Mouse (Mus musculus) limb, embryonic 13.5 days (tissue): ENCODE data around the gene Ptpn6. TPM values are rescaled to one million over a fixed set of nuclear protein-coding genes. Genes with fewer than 3 reads are reported as not detected.

Source experiments
- ATAC-seq: fragments of 200-750 bp; cut with Nextera tagmentation; 2 replicates; pipeline ENCODE4 v1.8.0; 2017; ENCODE audit warnings: low read depth, moderate number of reproducible peaks, moderate TSS enrichment; ENCODE audit not compliant: low FRiP score
- H3K27ac ChIP-seq: fragments of 300-500 bp; sonication (generic); 2 replicates; pipeline ENCODE4 v1.5.1; 2015; ENCODE audit warnings: inconsistent platforms, mild to moderate bottlenecking, moderate library complexity
- H3K27me3 ChIP-seq: fragments of 300-500 bp; sonication (generic); 2 replicates; pipeline ENCODE4 v1.6.1; 2015; ENCODE audit warnings: mild to moderate bottlenecking, inconsistent platforms
- H3K36me3 ChIP-seq: fragments of 300-500 bp; sonication (generic); 2 replicates; pipeline ENCODE4 v1.6.1; 2015; ENCODE audit warnings: inconsistent platforms, mild to moderate bottlenecking, moderate library complexity
- H3K4me1 ChIP-seq: fragments of 300-500 bp; sonication (generic); 2 replicates; pipeline ENCODE4 v1.6.1; 2015; ENCODE audit warnings: inconsistent platforms
- H3K4me2 ChIP-seq: fragments of 300-500 bp; sonication (generic); replicated peaks from 2 replicates; pipeline ENCODE4 v1.6.1; 2015; ENCODE audit warnings: inconsistent platforms, mild to moderate bottlenecking, moderate library complexity
- H3K4me3 ChIP-seq: fragments of 300-500 bp; sonication (generic); 2 replicates; pipeline ENCODE4 v1.5.1; 2015; ENCODE audit warnings: moderate library complexity, mild to moderate bottlenecking, inconsistent platforms
- H3K9ac ChIP-seq: fragments of 300-500 bp; sonication (generic); 2 replicates; pipeline ENCODE4 v1.6.1; 2015; ENCODE audit warnings: mild to moderate bottlenecking, inconsistent platforms
- H3K9me3 ChIP-seq: fragments of 300-500 bp; sonication (generic); 2 replicates; pipeline ENCODE4 v1.6.1; 2016; ENCODE audit warnings: inconsistent platforms
- WGBS: fragments of 180-500 bp; shearing (Covaris S2); methylation state at CpG from one replicate; pipeline ENCODE4 v1.1.7; 2015; 5-methylcytosine and 5-hydroxymethylcytosine counted together
- polyA plus RNA-seq: library from polyadenylated mRNA; unstranded; fragments of >200 nt; fragmentation: Nextera tagmentation; extraction: Ambion mirVana; gene quantifications from 2 replicates; pipeline ENCODE4 v1.2.1, GENCODE M21; 2015

Ptpn6 gene
- polyA plus RNA-seq, 1 experiment from 2014 or later, result 9.0 TPM

- Histone ChIP-seq H3K36me3 (peaks cover 93% of the 10 kb centered on the region), H3K4me3 (no peak overlapping the region), H3K4me1 (no peaks in the 10 kb centered on the region), H3K27me3 (no peaks in the 10 kb centered on the region), H3K9me3 (no peaks in the 10 kb centered on the region), H3K4me2 (no peak overlapping the region), H3K9ac (no peak overlapping the region), H3K27ac (no peak overlapping the region)
- ATAC-seq, result peak; percentile 66; the same call in 1 of the 2 replicates
- 53% methylated on average over 3 of the region's 3 CpGs for WGBS
Observed at GRCm38 (mm10) chr6:124702784-124703103, 35.8 kb downstream of the Ptpn6 start.

DNA sequence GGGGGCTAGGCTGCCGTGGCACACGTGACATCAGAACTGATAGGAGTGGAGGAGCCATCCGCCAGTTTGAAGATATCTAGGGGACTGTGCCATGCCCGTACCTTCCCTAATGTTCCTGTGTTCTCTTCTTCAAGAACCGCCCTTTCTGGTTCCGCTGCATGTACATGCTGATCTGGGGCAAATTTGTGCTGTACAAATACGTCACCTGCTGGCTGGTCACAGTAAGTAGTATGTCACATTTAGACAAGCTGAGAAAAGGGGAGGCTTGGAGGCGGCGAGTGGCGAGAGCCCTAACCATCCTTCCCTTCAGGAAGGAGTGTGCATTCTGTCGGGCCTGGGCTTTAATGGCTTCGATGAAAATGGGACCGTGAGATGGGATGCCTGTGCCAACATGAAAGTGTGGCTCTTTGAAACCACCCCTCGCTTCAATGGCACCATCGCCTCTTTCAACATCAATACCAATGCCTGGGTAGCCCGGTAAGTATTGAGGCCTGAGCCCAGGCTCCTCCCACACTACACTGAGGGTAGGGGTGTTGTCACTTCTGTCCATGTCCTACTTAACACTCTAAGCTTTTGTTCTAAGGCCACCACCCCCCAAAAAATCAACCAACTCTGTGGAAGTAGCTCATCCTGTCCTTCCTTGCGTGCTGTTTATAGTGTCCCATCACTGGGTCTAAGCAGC lies 36.3 kb downstream of the Ptpn6 start:
- H3K27ac ChIP-seq, result no peak overlapping the region
- peaks cover 88% of the 10 kb centered on the region for H3K36me3 ChIP-seq
- no peak overlapping the region for H3K4me3 ChIP-seq
- no peak overlapping the region for H3K9ac ChIP-seq
- no peaks in the 10 kb centered on the region for H3K4me1 ChIP-seq
- H3K27me3 ChIP-seq, result no peaks in the 10 kb centered on the region
- no peaks in the 10 kb centered on the region for H3K9me3 ChIP-seq
- no peak for ATAC-seq
- no peak overlapping the region for H3K4me2 ChIP-seq
- 93% methylated on average over 17 of the region's 17 CpGs for WGBS

DNA sequence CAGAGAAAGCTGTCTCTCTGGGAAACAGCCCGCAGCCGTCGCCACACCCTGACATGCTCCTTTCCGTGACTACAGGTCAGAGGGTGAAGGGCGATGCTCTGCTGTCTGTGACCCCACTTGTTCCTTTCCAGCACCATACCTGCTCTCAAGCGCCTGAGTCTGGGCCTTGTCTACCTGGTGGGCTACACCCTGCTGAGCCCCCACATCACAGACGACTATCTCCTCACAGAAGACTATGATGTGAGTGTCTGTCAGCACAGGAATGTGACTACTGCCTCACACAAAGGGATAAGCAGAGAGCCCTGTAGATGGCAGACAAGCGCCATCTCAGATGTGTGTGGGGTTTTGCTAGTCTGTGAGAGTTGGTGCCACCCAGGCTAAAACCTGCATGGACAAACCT lies 37.2 kb downstream of the Ptpn6 start:
- no peak overlapping the region for H3K9ac ChIP-seq
- H3K4me2 ChIP-seq, result no peak overlapping the region
- H3K36me3 ChIP-seq, result peaks cover 80% of the 10 kb centered on the region
- no peaks in the 10 kb centered on the region for H3K27me3 ChIP-seq
- 82% methylated on average over 8 of the region's 8 CpGs for WGBS
- H3K4me3 ChIP-seq, result no peak overlapping the region
- no peaks in the 10 kb centered on the region for H3K9me3 ChIP-seq
- no peaks in the 10 kb centered on the region for H3K4me1 ChIP-seq
- no peak overlapping the region for H3K27ac ChIP-seq
- ATAC-seq, result no peak

GRCm38 (mm10) chr6:124699962-124700610 lies 38.4 kb downstream of the Ptpn6 start:
- peak; percentile 16; the same call in 1 of the 2 replicates for ATAC-seq
- Histone ChIP-seq H3K9me3 (no peaks in the 10 kb centered on the region), H3K9ac (0 out of 2 replicates have a peak overlapping the region, but pooled peaks have one; percentile 25), H3K36me3 (peaks cover 74% of the 10 kb centered on the region), H3K27me3 (no peaks in the 10 kb centered on the region), H3K27ac (no peak overlapping the region), H3K4me1 (no peaks in the 10 kb centered on the region), H3K4me2 (no peak overlapping the region), H3K4me3 (no peak overlapping the region)
- WGBS, result 85% methylated on average over 11 of the region's 11 CpGs

- peaks cover 4% of the 10 kb centered on the region; the same call in 1 of the 2 replicates for H3K4me1 ChIP-seq
- H3K36me3 ChIP-seq, result peaks cover 67% of the 10 kb centered on the region
- no peaks in the 10 kb centered on the region for H3K9me3 ChIP-seq
- H3K4me2 ChIP-seq, result no peak overlapping the region
- 80% methylated on average over 4 of the region's 4 CpGs for WGBS
- H3K4me3 ChIP-seq, result no peak overlapping the region
- no peak overlapping the region for H3K9ac ChIP-seq
- no peak for ATAC-seq
- H3K27me3 ChIP-seq, result no peaks in the 10 kb centered on the region
- H3K27ac ChIP-seq, result no peak overlapping the region
Observed at GRCm38 (mm10) chr6:124699366-124699765, 39.1 kb downstream of the Ptpn6 start.

- no peak overlapping the region for H3K27ac ChIP-seq
- no peak for ATAC-seq
- H3K4me1 ChIP-seq, result peaks cover 9% of the 10 kb centered on the region; the same call in 1 of the 2 replicates
- H3K4me2 ChIP-seq, result no peak overlapping the region
- WGBS, result 81% methylated on average over 6 of the region's 6 CpGs
- H3K9ac ChIP-seq, result no peak overlapping the region
- no peak overlapping the region for H3K4me3 ChIP-seq
- H3K27me3 ChIP-seq, result no peaks in the 10 kb centered on the region
- peaks cover 61% of the 10 kb centered on the region for H3K36me3 ChIP-seq
- H3K9me3 ChIP-seq, result no peaks in the 10 kb centered on the region
Observed at GRCm38 (mm10) chr6:124698751-124699150, 39.8 kb downstream of the Ptpn6 start.

DNA sequence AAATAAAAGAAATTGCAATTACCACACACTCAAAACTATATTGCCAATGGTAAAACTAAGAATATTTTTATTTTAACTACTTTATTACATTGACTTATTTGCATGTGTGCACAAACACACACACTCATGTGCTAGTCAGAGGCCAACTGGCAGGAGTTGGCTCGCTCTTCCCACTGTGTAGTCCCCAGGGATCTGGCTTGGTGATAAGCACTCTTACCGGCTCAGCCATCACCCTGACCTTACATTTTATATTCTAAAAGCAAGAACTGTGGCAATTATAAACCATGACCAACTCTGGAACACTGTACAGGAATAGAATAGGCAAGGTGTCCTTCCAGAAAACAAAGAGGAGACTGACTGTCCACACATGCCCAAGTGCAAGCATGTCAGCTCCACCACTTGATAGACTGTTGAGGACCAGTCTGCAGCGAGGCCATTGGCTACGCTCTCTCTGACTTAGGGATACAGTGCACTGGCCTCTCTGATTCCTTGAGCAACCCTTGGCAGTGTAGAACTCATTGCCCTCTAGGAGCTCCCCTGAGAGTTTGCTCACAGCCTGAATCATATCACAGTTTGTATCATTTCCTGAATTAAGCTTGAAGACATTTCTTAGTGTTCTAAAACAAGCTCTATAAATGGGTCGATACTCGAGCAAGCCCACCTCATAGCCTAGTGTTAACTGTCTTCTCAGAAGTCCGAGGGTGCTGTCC lies 41.9 kb downstream of the Ptpn6 start:
- 88% methylated on average over 7 of the region's 7 CpGs for WGBS
- H3K4me3 ChIP-seq, result no peak overlapping the region
- no peak overlapping the region for H3K27ac ChIP-seq
- no peak overlapping the region for H3K4me2 ChIP-seq
- no peaks in the 10 kb centered on the region for H3K27me3 ChIP-seq
- no peak for ATAC-seq
- no peak overlapping the region for H3K9ac ChIP-seq
- no peaks in the 10 kb centered on the region for H3K9me3 ChIP-seq
- H3K4me1 ChIP-seq, result peaks cover 16% of the 10 kb centered on the region; the same call in 1 of the 2 replicates
- peaks cover 39% of the 10 kb centered on the region for H3K36me3 ChIP-seq

- ATAC-seq, result no peak
Observed at GRCm38 (mm10) chr6:124694166-124694955, 44.2 kb downstream of the Ptpn6 start.

GRCm38 (mm10) chr6:124693243-124693981 lies 45.1 kb downstream of the Ptpn6 start:
- Histone ChIP-seq H3K4me3 (no peak overlapping the region), H3K4me2 (no peak overlapping the region), H3K4me1 (peaks cover 16% of the 10 kb centered on the region; the same call in 1 of the 2 replicates), H3K9me3 (no peaks in the 10 kb centered on the region), H3K9ac (no peak overlapping the region), H3K27me3 (no peaks in the 10 kb centered on the region), H3K36me3 (peaks cover 10% of the 10 kb centered on the region; the same call in 1 of the 2 replicates), H3K27ac (no peak overlapping the region)
- 62% methylated on average over 15 of the region's 15 CpGs for WGBS
- peak; percentile 68 for ATAC-seq

More at GRCm38 (mm10) chr6:124694166-124694955, 44.2 kb downstream of the Ptpn6 start:
- no peak overlapping the region for H3K4me2 ChIP-seq
- no peak overlapping the region for H3K27ac ChIP-seq
- peaks cover 17% of the 10 kb centered on the region for H3K36me3 ChIP-seq
- H3K9ac ChIP-seq, result no peak overlapping the region
- no peaks in the 10 kb centered on the region for H3K9me3 ChIP-seq
- WGBS, result 78% methylated on average over 15 of the region's 15 CpGs
- no peak overlapping the region for H3K4me3 ChIP-seq
- no peaks in the 10 kb centered on the region for H3K27me3 ChIP-seq
- H3K4me1 ChIP-seq, result peaks cover 16% of the 10 kb centered on the region; the same call in 1 of the 2 replicates

GRCm38 (mm10) chr6:124690517-124690916 lies 48.0 kb downstream of the Ptpn6 start:
- Histone ChIP-seq H3K27ac (no peak overlapping the region), H3K9me3 (no peaks in the 10 kb centered on the region), H3K36me3 (0 out of 2 replicates have a peak, but pooled peaks cover under 1% of the 10 kb centered on the region), H3K27me3 (no peaks in the 10 kb centered on the region), H3K4me1 (peaks cover 16% of the 10 kb centered on the region; the same call in 1 of the 2 replicates), H3K4me3 (no peak overlapping the region), H3K4me2 (no peak overlapping the region), H3K9ac (no peak overlapping the region)
- ATAC-seq, result no peak
- WGBS, result 88% methylated on average over 3 of the region's 3 CpGs

DNA sequence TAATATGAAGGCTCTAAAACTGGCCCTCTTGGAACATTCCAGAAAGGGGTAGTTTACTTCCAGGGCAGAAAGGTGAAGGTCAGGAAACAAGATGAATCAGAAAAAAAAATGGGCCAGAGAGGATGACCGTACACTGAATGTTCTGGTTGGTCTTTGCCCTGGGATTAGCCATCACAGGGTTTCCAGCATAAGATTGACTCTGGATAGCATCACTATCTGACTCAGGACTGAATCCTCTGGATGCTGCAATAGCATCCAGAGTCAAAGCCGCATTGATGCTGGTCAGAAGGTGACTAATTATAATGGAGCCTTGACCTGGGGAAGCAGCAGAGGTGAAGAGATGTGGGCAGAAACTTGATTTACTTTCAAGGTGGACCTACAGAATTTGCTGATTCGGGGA lies 49.5 kb downstream of the Ptpn6 start:
- 90% methylated on average over 3 of the region's 3 CpGs for WGBS
- ATAC-seq, result no peak
- Histone ChIP-seq H3K9ac (no peak overlapping the region), H3K36me3 (no peaks in the 10 kb centered on the region), H3K9me3 (no peaks in the 10 kb centered on the region), H3K4me1 (peaks cover 8% of the 10 kb centered on the region; the same call in 1 of the 2 replicates), H3K4me3 (no peak overlapping the region), H3K4me2 (no peak overlapping the region), H3K27ac (no peak overlapping the region), H3K27me3 (no peaks in the 10 kb centered on the region)
